Mouse (Mus musculus) midbrain, embryonic 14.5 days (tissue): ENCODE data around the gene Wfdc6b. TPM values are rescaled to one million over a fixed set of nuclear protein-coding genes. Genes with fewer than 3 reads are reported as not detected.

Source experiments
- ATAC-seq: fragments of 200-750 bp; cut with Nextera tagmentation; 2 replicates; pipeline ENCODE4 v1.8.0; 2017; ENCODE audit warnings: moderate number of reproducible peaks, moderate library complexity; ENCODE audit not compliant: low FRiP score, low TSS enrichment
- DNase-seq: peaks from one replicate; pipeline ENCODE4 v3.0.0-alpha.2; 2015
- H3K27ac ChIP-seq: fragments of 300-500 bp; sonication (generic); replicated peaks from 2 replicates; pipeline ENCODE4 v1.5.1; 2014; ENCODE audit warnings: mild to moderate bottlenecking, low read depth, low read length, moderate library complexity
- H3K27me3 ChIP-seq: fragments of 300-500 bp; sonication (generic); 2 replicates; pipeline ENCODE4 v1.6.1; 2014; ENCODE audit warnings: low read length, control low read depth, mixed read lengths; ENCODE audit not compliant: control insufficient read depth, insufficient read depth
- H3K36me3 ChIP-seq: fragments of 300-500 bp; sonication (generic); 2 replicates; pipeline ENCODE4 v1.6.1; 2014; ENCODE audit warnings: low read length, control low read depth; ENCODE audit not compliant: control insufficient read depth, insufficient read depth
- H3K4me1 ChIP-seq: fragments of 300-500 bp; sonication (generic); 2 replicates; pipeline ENCODE4 v1.6.1; 2014; ENCODE audit warnings: mild to moderate bottlenecking, antibody characterized with exemption, low read length, control low read depth; ENCODE audit not compliant: control insufficient read depth, insufficient read depth
- H3K4me2 ChIP-seq: fragments of 300-500 bp; sonication (generic); 2 replicates; pipeline ENCODE4 v1.6.1; 2014; ENCODE audit warnings: mild to moderate bottlenecking, low read length, moderate library complexity
- H3K4me3 ChIP-seq: fragments of 300-500 bp; sonication (generic); replicated peaks from 2 replicates; pipeline ENCODE4 v1.5.1; 2014; ENCODE audit warnings: low read depth, low read length
- H3K9ac ChIP-seq: fragments of 300-500 bp; sonication (generic); replicated peaks from 2 replicates; pipeline ENCODE4 v1.6.1; 2014; ENCODE audit warnings: mild to moderate bottlenecking, low read length, moderate library complexity
- H3K9me3 ChIP-seq: fragments of 300-500 bp; sonication (generic); 2 replicates; pipeline ENCODE4 v1.6.1; 2016; ENCODE audit warnings: low read length, control low read depth, mixed read lengths; ENCODE audit not compliant: control insufficient read depth
- WGBS: fragments of 180-500 bp; shearing (Covaris S2); extraction: QIAGEN DNeasy Blood & Tissue Kit; methylation state at CpG from one replicate; pipeline ENCODE4 v1.1.7; 2014; 5-methylcytosine and 5-hydroxymethylcytosine counted together
- polyA plus RNA-seq: library from polyadenylated mRNA; unstranded; fragments of >200 nt; fragmentation: Nextera tagmentation; extraction: Ambion mirVana; gene quantifications from 2 replicates; pipeline ENCODE4 v1.2.1, GENCODE M21; 2014

Gene Wfdc6b
- polyA plus RNA-seq, 1 experiment from 2014 or later, result not detected

DNA sequence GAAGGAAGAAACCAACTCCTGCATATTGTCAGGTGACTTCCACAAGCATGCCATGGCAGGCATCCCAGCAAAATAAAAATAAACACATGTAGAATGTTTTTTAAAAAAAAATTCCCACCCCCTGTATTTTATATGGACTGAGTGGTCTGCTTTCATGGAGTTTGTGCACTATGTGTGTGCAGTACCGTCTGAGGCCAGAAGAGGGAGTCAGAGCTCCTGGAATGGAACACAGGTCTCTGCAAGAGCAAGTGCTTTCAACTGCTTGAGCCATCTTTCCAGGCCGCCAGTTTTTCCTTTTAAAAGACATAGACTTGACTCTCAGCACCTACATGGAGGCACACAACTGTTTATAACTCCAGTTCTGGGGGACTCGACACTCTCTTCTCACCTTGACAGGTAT, 9.8 kb upstream of the Wfdc6b start:
- WGBS, result 91% methylated on average over 3 of the region's 3 CpGs
- H3K4me3 ChIP-seq, result no peak overlapping the region
- no peaks in the 10 kb centered on the region for H3K27me3 ChIP-seq
- no peaks in the 10 kb centered on the region for H3K9me3 ChIP-seq
- no peaks in the 10 kb centered on the region for H3K4me1 ChIP-seq
- H3K4me2 ChIP-seq, result no peak overlapping the region
- H3K27ac ChIP-seq, result no peak overlapping the region
- ATAC-seq (no peak), DNase-seq (no peak)
- no peak overlapping the region for H3K9ac ChIP-seq
- H3K36me3 ChIP-seq, result no peaks in the 10 kb centered on the region

DNA sequence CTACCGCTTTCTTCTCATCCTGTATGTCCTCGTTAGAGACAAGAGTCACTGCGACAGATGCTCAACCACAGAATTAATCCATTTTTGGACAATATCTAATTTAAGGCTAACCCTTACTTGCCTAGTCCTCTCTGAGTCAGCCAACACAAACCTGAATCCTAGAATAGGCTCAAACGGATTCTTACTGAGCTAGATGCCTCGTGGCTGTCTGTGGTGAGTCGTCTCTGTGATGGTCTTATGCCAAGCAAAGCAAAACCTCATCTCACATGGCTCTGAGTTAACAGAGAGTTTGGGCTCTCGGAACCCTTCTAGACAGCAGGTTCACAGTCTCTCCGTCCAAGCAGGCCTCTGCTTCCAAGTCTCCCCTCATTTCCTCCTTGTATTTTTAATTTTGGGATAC, 8.9 kb upstream of the Wfdc6b start:
- ATAC-seq (no peak), DNase-seq (no peak)
- Histone ChIP-seq H3K9me3 (no peaks in the 10 kb centered on the region), H3K4me2 (no peak overlapping the region), H3K27ac (no peak overlapping the region), H3K9ac (no peak overlapping the region), H3K4me3 (no peak overlapping the region), H3K4me1 (no peaks in the 10 kb centered on the region), H3K36me3 (no peaks in the 10 kb centered on the region), H3K27me3 (no peaks in the 10 kb centered on the region)
- WGBS, result 94% methylated on average over 8 of the region's 8 CpGs

DNA sequence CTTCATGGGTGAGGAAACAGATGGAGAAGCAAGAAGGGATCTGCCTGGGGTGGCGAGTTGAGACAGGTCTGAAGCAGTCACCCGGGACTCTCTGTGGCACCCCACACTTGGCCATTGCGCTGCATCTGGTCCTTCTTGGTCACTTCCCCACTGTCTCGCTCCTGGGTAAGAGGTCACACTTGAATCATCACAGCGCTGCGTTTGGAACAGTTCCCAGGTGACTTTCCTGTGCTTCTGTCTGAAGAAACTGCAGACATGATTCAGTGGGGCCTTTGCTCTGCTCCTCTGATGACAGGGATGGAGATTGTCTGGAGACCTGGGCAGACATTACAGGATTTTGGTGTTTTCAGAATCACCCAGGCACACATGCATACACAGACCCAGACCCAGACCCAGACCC, 4.5 kb upstream of the Wfdc6b start:
- no peak for ATAC-seq
- 71% methylated on average over 6 of the region's 6 CpGs for WGBS
- H3K4me1 ChIP-seq, result no peaks in the 10 kb centered on the region
- no peaks in the 10 kb centered on the region for H3K36me3 ChIP-seq
- H3K27ac ChIP-seq, result no peak overlapping the region
- no peaks in the 10 kb centered on the region for H3K9me3 ChIP-seq
- DNase-seq, result no peak
- no peak overlapping the region for H3K4me3 ChIP-seq
- no peak overlapping the region for H3K4me2 ChIP-seq
- no peak overlapping the region for H3K9ac ChIP-seq
- no peaks in the 10 kb centered on the region for H3K27me3 ChIP-seq

DNA sequence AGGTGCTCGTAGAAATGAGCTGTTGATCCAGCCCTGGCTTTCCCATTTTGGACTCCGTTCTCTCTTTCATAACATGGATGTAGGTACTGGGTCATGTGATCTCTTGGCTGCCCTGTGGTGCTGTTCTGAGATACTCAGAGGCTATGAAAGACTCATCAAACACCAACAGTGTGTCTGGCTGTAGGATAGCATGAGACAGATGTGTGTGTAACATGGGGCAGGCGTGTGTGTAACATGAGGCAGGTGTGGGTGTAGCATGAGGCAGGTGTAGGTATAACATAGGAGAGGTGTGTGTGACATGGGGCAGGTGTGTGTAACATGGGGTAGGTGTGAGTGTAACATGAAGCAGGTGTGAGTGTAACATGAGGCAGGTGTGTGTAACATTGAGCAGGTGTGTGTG, 2.1 kb downstream of the Wfdc6b start:
- 90% methylated on average over 3 of the region's 3 CpGs for WGBS
- Histone ChIP-seq H3K4me1 (no peaks in the 10 kb centered on the region), H3K9me3 (no peaks in the 10 kb centered on the region), H3K36me3 (no peaks in the 10 kb centered on the region), H3K27ac (no peak overlapping the region), H3K4me3 (no peak overlapping the region), H3K9ac (no peak overlapping the region), H3K27me3 (no peaks in the 10 kb centered on the region), H3K4me2 (no peak overlapping the region)
- ATAC-seq, result no peak
- DNase-seq, result no peak

DNA sequence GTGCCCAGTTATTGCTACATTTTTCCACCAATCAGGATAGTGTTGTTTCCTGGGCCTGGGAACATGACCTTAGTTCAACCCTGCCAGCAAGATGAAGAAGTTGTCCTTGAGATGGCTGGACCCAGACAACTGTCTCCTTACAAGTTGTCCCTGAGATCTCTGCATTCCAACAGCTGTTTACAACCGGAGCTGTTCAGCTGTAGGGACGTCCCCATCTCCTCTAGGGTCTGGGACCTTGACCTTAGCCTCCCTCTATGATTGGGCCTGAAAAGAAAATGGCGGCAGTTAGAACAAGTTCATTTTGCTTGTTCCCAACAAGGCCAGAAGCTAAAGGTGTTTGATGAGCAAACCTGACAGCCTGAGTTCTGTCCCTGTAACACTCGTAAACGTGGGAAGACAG, 5.7 kb downstream of the Wfdc6b start:
- no peak for DNase-seq
- Histone ChIP-seq H3K9ac (no peak overlapping the region), H3K4me1 (no peaks in the 10 kb centered on the region), H3K36me3 (no peaks in the 10 kb centered on the region), H3K27ac (no peak overlapping the region), H3K4me3 (no peak overlapping the region), H3K27me3 (no peaks in the 10 kb centered on the region), H3K9me3 (no peaks in the 10 kb centered on the region), H3K4me2 (no peak overlapping the region)
- ATAC-seq, result no peak
- 90% methylated on average over 5 of the region's 5 CpGs for WGBS

DNA sequence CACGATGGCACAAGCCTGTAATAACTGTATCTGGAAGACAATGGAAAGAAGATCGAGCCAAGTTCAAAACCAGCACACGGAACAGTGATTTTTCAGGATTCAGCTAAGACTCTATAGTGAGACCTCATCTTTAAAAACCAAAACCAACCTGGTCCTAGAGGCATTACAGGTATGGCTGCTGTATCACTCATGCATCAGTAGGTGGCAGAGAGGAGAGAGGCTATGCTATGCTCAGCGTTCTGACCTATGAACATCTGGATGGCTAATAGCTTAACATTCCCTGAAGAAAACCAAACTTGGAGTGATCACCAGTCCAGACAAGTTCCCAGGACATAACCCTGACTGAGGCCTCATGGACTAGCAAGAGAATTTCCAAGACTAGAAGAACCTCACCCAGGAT, 8.5 kb downstream of the Wfdc6b start:
- Histone ChIP-seq H3K4me2 (no peak overlapping the region), H3K9ac (no peak overlapping the region), H3K27me3 (no peaks in the 10 kb centered on the region), H3K36me3 (no peaks in the 10 kb centered on the region), H3K4me1 (no peaks in the 10 kb centered on the region), H3K4me3 (no peak overlapping the region), H3K27ac (no peak overlapping the region), H3K9me3 (no peaks in the 10 kb centered on the region)
- ATAC-seq, result no peak
- DNase-seq, result no peak
- WGBS, result 86% methylated on average over 4 of the region's 4 CpGs

DNA sequence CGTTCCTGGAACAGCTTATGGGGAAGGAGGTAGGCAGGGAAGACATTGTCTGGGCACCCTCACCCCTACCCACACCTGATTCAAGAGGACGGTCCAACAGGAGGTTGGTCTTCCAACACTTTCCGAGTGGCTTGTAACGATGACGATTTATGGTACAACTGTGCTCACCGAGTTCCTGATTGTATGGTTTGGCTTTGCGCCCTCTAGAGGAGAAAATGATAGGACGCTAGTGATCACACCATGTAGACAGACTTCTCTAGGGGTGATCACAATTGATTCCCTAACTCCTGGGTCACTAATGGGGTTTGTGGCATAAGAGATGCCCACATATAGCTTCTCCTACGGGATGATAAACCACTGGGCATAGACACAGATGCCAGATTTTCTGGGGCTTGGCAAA, 21.9 kb downstream of the Wfdc6b start:
- Histone ChIP-seq H3K27me3 (no peaks in the 10 kb centered on the region), H3K4me3 (no peak overlapping the region), H3K9me3 (no peaks in the 10 kb centered on the region), H3K4me1 (no peaks in the 10 kb centered on the region), H3K27ac (no peak overlapping the region), H3K4me2 (no peak overlapping the region), H3K9ac (no peak overlapping the region), H3K36me3 (no peaks in the 10 kb centered on the region)
- DNase-seq, result no peak
- ATAC-seq, result no peak
- WGBS, result 81% methylated on average over 9 of the region's 9 CpGs

DNA sequence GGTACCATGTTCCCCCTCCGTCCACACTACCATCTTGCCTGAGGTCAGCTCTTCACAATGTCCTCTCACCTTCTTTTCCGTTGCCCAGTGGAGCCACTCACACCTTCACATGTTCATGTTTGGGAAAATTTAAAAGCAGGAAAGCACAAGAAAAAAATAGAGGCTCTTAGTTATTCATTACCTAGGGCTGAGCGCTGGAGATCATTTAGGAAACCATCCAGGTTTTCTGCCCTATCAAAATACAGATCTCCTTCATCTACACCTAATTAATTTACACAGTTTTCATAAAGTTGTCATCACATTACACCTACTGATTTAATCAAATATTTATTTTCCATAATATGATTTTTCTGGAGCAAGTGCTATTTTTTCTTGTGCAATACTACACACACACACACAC, 25.4 kb downstream of the Wfdc6b start, which contains the start of gene Wfdc16:
Wfdc16 (minus strand) TSS at position 101 of the 400 bp plus-strand sequence.
- Histone ChIP-seq H3K9ac (no peak within 1 kb of the TSS), H3K4me2 (no peak within 1 kb of the TSS), H3K9me3 (no peaks in the 10 kb centered on the region), H3K27me3 (no peaks in the 10 kb centered on the region), H3K27ac (no peak within 1 kb of the TSS), H3K4me1 (no peaks in the 10 kb centered on the region), H3K36me3 (no peaks in the 10 kb centered on the region), H3K4me3 (no peak within 1 kb of the TSS)
- WGBS, result 92% methylated on average over 3 of the region's 3 CpGs
- DNase-seq (no peak), ATAC-seq (no peak)

DNA sequence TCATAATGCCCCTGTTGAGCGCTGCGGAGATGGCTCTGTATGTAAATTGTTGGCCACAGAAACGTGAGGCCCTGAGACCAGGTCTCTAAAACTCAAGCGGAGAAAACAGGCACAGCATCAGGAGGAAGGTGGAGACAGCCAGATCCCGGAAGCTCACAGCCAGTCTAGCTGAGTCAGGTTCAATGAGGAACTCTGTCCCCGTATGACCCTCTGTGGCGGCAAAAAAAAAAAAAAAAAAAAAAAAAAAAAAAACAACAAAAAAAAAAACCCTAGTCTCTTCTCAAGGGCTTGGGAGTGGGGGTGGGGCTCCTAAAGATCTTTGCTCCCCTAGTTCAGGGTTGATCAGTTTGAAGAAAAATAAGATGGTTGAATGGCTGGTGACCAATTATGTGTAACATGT, 27.8 kb downstream of the Wfdc6b start:
- Histone ChIP-seq H3K9me3 (no peaks in the 10 kb centered on the region), H3K9ac (no peak overlapping the region), H3K4me1 (no peaks in the 10 kb centered on the region), H3K36me3 (no peaks in the 10 kb centered on the region), H3K4me2 (no peak overlapping the region), H3K27ac (no peak overlapping the region), H3K4me3 (no peak overlapping the region), H3K27me3 (no peaks in the 10 kb centered on the region)
- DNase-seq (no peak), ATAC-seq (no peak)
- WGBS, result 66% methylated on average over 7 of the region's 7 CpGs
